Mouse (Mus musculus): ENCODE measurements at regions not wholly inside any gene's neighbourhood (a gene's known extent, or its start where the extent isn't known, plus 50 kb on each side); places are given as distances from the start of the nearest gene placed in this dataset.

- Histone ChIP-seq H3K36me3 (replicated peaks in 1 of 2; ENCODE audit: control insufficient read depth in 1 of 2, insufficient read depth in 1 of 2, low read length in 1 of 2) (no peaks in the 10 kb centered on the region), H3K9ac (ENCODE audit: insufficient read depth, low read depth) (no peak overlapping the region), H3K27ac (ENCODE audit: insufficient read depth, low read depth) (no peak overlapping the region), H3K9me3 (replicated peaks; ENCODE audit: low read length) (no peaks in the 10 kb centered on the region), H3K27me3 (replicated peaks) (no peaks in the 10 kb centered on the region), H3K4me2 (ENCODE audit: insufficient read depth, low read depth, poor library complexity, severe bottlenecking) (no peak overlapping the region), H3K79me2 (replicated peaks; ENCODE audit: control insufficient read depth, extremely low read depth, insufficient read depth, poor library complexity, severe bottlenecking) (no peaks in the 10 kb centered on the region), H3K4me3 (replicated peaks in 1 of 3; ENCODE audit: low read depth in 2 of 3, low read length in 2 of 3, poor library complexity in 1 of 3) (no peak overlapping the region), H3K4me1 (ENCODE audit: control insufficient read depth in 1 of 2, insufficient read depth in 2 of 2) (no peaks in the 10 kb centered on the region)
- in situ Hi-C loops (cut with MboI; ENCODE audit: low pct_ligation_motif_present, low pct_unique_long_range_greater_than_20kb, low sequenced_read_pairs) (no loop called here), dilution Hi-C loops (cut with MboI; ENCODE audit: extremely low pct_ligation_motif_present, extremely low pct_unique_long_range_greater_than_20kb, low sequenced_read_pairs) (no loop called here)
- DNase-seq (ENCODE audit: extremely low read depth), result no peak
- TF ChIP-seq ETS1 (conservative IDR thresholded peaks at IDR 0.05; ENCODE audit: low read depth, low read length) (no peak), SIN3A (IDR thresholded peaks at IDR 0.05; ENCODE audit: low read length) (no peak), ZMIZ1 (IDR thresholded peaks at IDR 0.05; ENCODE audit: low read depth, low read length) (no peak), RAD21 (IDR thresholded peaks at IDR 0.05; ENCODE audit: low read depth, low read length) (no peak), MXI1 (IDR thresholded peaks at IDR 0.05; ENCODE audit: low read depth, low read length) (no peak), MAX (IDR thresholded peaks at IDR 0.05; ENCODE audit: low read length) (no peak)
These were observed 573.8 kb upstream of the Mef2c start for GRCm38 (mm10) chr13:82930010-82930409.

- Histone ChIP-seq H3K4me1 (ENCODE audit: control insufficient read depth in 1 of 2, insufficient read depth in 2 of 2) (no peaks in the 10 kb centered on the region), H3K27ac (ENCODE audit: insufficient read depth, low read depth) (no peak overlapping the region), H3K79me2 (replicated peaks; ENCODE audit: control insufficient read depth, extremely low read depth, insufficient read depth, poor library complexity, severe bottlenecking) (no peaks in the 10 kb centered on the region), H3K4me3 (replicated peaks in 1 of 3; ENCODE audit: low read depth in 2 of 3, low read length in 2 of 3, poor library complexity in 1 of 3) (no peak overlapping the region), H3K27me3 (replicated peaks) (no peaks in the 10 kb centered on the region), H3K36me3 (replicated peaks in 1 of 2; ENCODE audit: control insufficient read depth in 1 of 2, insufficient read depth in 1 of 2, low read length in 1 of 2) (no peaks in the 10 kb centered on the region), H3K9ac (ENCODE audit: insufficient read depth, low read depth) (no peak overlapping the region), H3K9me3 (replicated peaks; ENCODE audit: low read length) (no peaks in the 10 kb centered on the region), H3K4me2 (ENCODE audit: insufficient read depth, low read depth, poor library complexity, severe bottlenecking) (no peak overlapping the region)
- no peak for DNase-seq (ENCODE audit: extremely low read depth)
- in situ Hi-C loops (cut with MboI; ENCODE audit: low pct_ligation_motif_present, low pct_unique_long_range_greater_than_20kb, low sequenced_read_pairs) (no loop called here), dilution Hi-C loops (cut with MboI; ENCODE audit: extremely low pct_ligation_motif_present, extremely low pct_unique_long_range_greater_than_20kb, low sequenced_read_pairs) (no loop called here)
- TF ChIP-seq NELFE (IDR thresholded peaks at IDR 0.05; ENCODE audit: low read depth, low read length) (no peak), SIN3A (IDR thresholded peaks at IDR 0.05; ENCODE audit: low read length) (no peak), BHLHE40 (IDR thresholded peaks at IDR 0.05; ENCODE audit: low read depth, low read length) (no peak), JUN (IDR thresholded peaks at IDR 0.05; ENCODE audit: insufficient read depth, low read depth, low read length) (no peak), ZNF384 (IDR thresholded peaks at IDR 0.05; ENCODE audit: low read depth, low read length) (no peak), PAX5 (IDR thresholded peaks at IDR 0.05; ENCODE audit: low read length) (no peak), CHD2 (IDR thresholded peaks at IDR 0.05; ENCODE audit: low read length) (no peak), TCF12 (IDR thresholded peaks at IDR 0.05; ENCODE audit: low read depth, low read length) (no peak), ZKSCAN1 (IDR thresholded peaks at IDR 0.05; ENCODE audit: borderline replicate concordance, low read depth, low read length) (no peak), UBTF (IDR thresholded peaks at IDR 0.05; ENCODE audit: low read depth, low read length) (no peak)
These were observed 566.0 kb upstream of the Mef2c start for GRCm38 (mm10) chr13:82937856-82938255.
